Mouse (Mus musculus): ENCODE data around the gene Slc35f2. TPM values are rescaled to one million over a fixed set of nuclear protein-coding genes. Genes with fewer than 3 reads are reported as not detected.

Slc35f2 gene
- polyA plus RNA-seq (2021; fragmentation: Nextera tagmentation), result 2.3 and 3.0 TPM in 2 replicates
- long read RNA-seq, experiment 1, transcript Slc35f2-201 (8 exons, 2,558 nt), result major isoform, 15 of 16 reads
- long read RNA-seq, experiment 1, partial matches to known transcripts, result 0 of 16 reads
- long read RNA-seq, experiment 1, other reads (novel, unspliced or antisense), result 1 of 16 reads
- long read RNA-seq, experiment 2, partial matches to known transcripts, result 1 of 1 reads
- long read RNA-seq, experiment 2, other reads (novel, unspliced or antisense), result 0 of 1 reads

GRCm38 (mm10) chr9:53771344-53772021, at the start of gene Slc35f2:
Gene Slc35f2, plus strand, starts transcription at chr9:53771538.

GRCm38 (mm10) chr9:53849864-53850263, 78.5 kb downstream of the Slc35f2 start, which contains the start of gene Sln:
Gene Sln, plus strand, starts transcription at chr9:53850164.

Other genes with a start within 250 kb of the Slc35f2 start
- gene Atm, start 234.8 kb upstream of the Slc35f2 start, polyA plus RNA-seq (2021; fragmentation: Nextera tagmentation), result 2.1 and 2.6 TPM in 2 replicates
- gene Npat, start 234.5 kb upstream of the Slc35f2 start, polyA plus RNA-seq (2021; fragmentation: Nextera tagmentation), result 4.8 and 7.0 TPM in 2 replicates
- 55.0 and 62.7 TPM in 2 replicates for gene Acat1, start 161.2 kb upstream of the Slc35f2 start, polyA plus RNA-seq (2021; fragmentation: Nextera tagmentation)
- 37.7 and 66.1 TPM in 2 replicates for gene Cul5, start 101.5 kb upstream of the Slc35f2 start, polyA plus RNA-seq (2021; fragmentation: Nextera tagmentation)
- gene Rab39, start 65.3 kb upstream of the Slc35f2 start, polyA plus RNA-seq (2021; fragmentation: Nextera tagmentation), result 0.55 and 0.61 TPM in 2 replicates
- 0.65 and 0.75 TPM in 2 replicates for gene Sln, start 78.6 kb downstream of the Slc35f2 start, polyA plus RNA-seq (2021; fragmentation: Nextera tagmentation)
- 48.7 and 57.2 TPM in 2 replicates for gene Elmod1, start 203.8 kb downstream of the Slc35f2 start, polyA plus RNA-seq (2021; fragmentation: Nextera tagmentation)